Mouse (Mus musculus) liver, embryonic 11.5 days (tissue): ENCODE data around the gene Mgrn1. TPM values are rescaled to one million over a fixed set of nuclear protein-coding genes. Genes with fewer than 3 reads are reported as not detected.

Experiments
- ATAC-seq: fragments of 200-750 bp; cut with Nextera tagmentation; replicated peaks from 2 replicates; pipeline ENCODE4 v1.8.0; 2017; ENCODE audit warnings: moderate number of reproducible peaks, mild to moderate bottlenecking, moderate TSS enrichment, moderate library complexity; ENCODE audit not compliant: low FRiP score
- DNase-seq: peaks from one replicate; pipeline ENCODE4 v3.0.0-alpha.2; 2017; ENCODE audit warnings: low spot score
- H3K27ac ChIP-seq: fragments of 300-500 bp; sonication (generic); 2 replicates; pipeline ENCODE4 v1.5.1; 2014; ENCODE audit warnings: mild to moderate bottlenecking, low read depth, low read length, control low read depth
- H3K27me3 ChIP-seq: fragments of 300-500 bp; sonication (generic); replicated peaks from 2 replicates; pipeline ENCODE4 v1.6.1; 2014; ENCODE audit warnings: low read length, mixed read lengths; ENCODE audit not compliant: control insufficient read depth, insufficient read depth
- H3K36me3 ChIP-seq: fragments of 300-500 bp; sonication (generic); 2 replicates; pipeline ENCODE4 v1.6.1; 2014; ENCODE audit warnings: mild to moderate bottlenecking, low read length, moderate library complexity, mixed read lengths; ENCODE audit not compliant: control insufficient read depth, insufficient read depth
- H3K4me1 ChIP-seq: fragments of 300-500 bp; sonication (generic); replicated peaks from 2 replicates; pipeline ENCODE4 v1.6.1; 2014; ENCODE audit warnings: low read length, mixed read lengths; ENCODE audit not compliant: control insufficient read depth, insufficient read depth
- H3K4me2 ChIP-seq: fragments of 300-500 bp; sonication (generic); 2 replicates; pipeline ENCODE4 v1.6.1; 2014; ENCODE audit warnings: mild to moderate bottlenecking, control low read depth, moderate library complexity
- H3K4me3 ChIP-seq: fragments of 300-500 bp; sonication (generic); 2 replicates; pipeline ENCODE4 v1.5.1; 2014; ENCODE audit warnings: low read depth, low read length, control low read depth
- H3K9ac ChIP-seq: fragments of 300-500 bp; sonication (generic); 2 replicates; pipeline ENCODE4 v1.6.1; 2014; ENCODE audit warnings: low read depth, low read length, control low read depth
- H3K9me3 ChIP-seq: fragments of 300-500 bp; sonication (generic); 2 replicates; pipeline ENCODE4 v1.6.1; 2016; ENCODE audit warnings: low read length, inconsistent platforms, mixed read lengths; ENCODE audit not compliant: control insufficient read depth
- WGBS: fragments of 180-500 bp; shearing (Covaris S2); extraction: QIAGEN DNeasy Blood & Tissue Kit; methylation state at CpG from one replicate; pipeline ENCODE4 v1.1.7; 2014; 5-methylcytosine and 5-hydroxymethylcytosine counted together
- polyA plus RNA-seq: library from polyadenylated mRNA; unstranded; fragments of >200 nt; fragmentation: Nextera tagmentation; extraction: Ambion mirVana; gene quantifications from 2 replicates; pipeline ENCODE4 v1.2.1, GENCODE M21; 2014

Mgrn1 gene
- polyA plus RNA-seq, 1 experiment from 2014 or later, result 50.5 TPM

- peaks cover 41% of the 10 kb centered on the region for H3K36me3 ChIP-seq
- peaks cover 5% of the 10 kb centered on the region for H3K4me1 ChIP-seq
- H3K4me2 ChIP-seq, result no peak overlapping the region; the same call in 1 of the 2 replicates
- 88% methylated on average over 8 of the region's 8 CpGs for WGBS
- H3K4me3 ChIP-seq, result no peak overlapping the region
- H3K9me3 ChIP-seq, result no peaks in the 10 kb centered on the region
- H3K27me3 ChIP-seq, result no peaks in the 10 kb centered on the region
- H3K27ac ChIP-seq, result no peak overlapping the region
- no peak for ATAC-seq
- no peak for DNase-seq
- no peak overlapping the region for H3K9ac ChIP-seq
These were observed 51.5 kb downstream of the Mgrn1 start for GRCm38 (mm10) chr16:4937351-4938190.

- H3K4me2 ChIP-seq, result peak within 1 kb of the TSS; percentile 99
- peaks cover 5% of the 10 kb centered on the region for H3K4me1 ChIP-seq
- no peaks in the 10 kb centered on the region for H3K9me3 ChIP-seq
- peak within 1 kb of the TSS; percentile 73 for H3K27ac ChIP-seq
- DNase-seq, result no peak
- peak within 1 kb of the TSS; percentile 89 for H3K4me3 ChIP-seq
- WGBS, result 6% methylated on average over 2 of the region's 2 CpGs
- peak within 1 kb of the TSS; percentile 86 for H3K9ac ChIP-seq
- no peaks in the 10 kb centered on the region for H3K27me3 ChIP-seq
- peaks cover 47% of the 10 kb centered on the region for H3K36me3 ChIP-seq
- ATAC-seq, result no peak
These were observed 52.4 kb downstream of the Mgrn1 start, which contains the start of gene Nudt16l1 for GRCm38 (mm10) chr16:4938461-4938860. Gene Nudt16l1 (plus strand): TSS chr16:4938761.

- Histone ChIP-seq H3K36me3 (peaks cover 46% of the 10 kb centered on the region), H3K9ac (peak overlapping the region; percentile 86)
- WGBS, result under 1% methylated on average over 28 of the region's 28 CpGs
These were observed 52.9 kb downstream of the Mgrn1 start for GRCm38 (mm10) chr16:4938989-4939388.

GRCm38 (mm10) chr16:4939412-4939811 is 53.4 kb downstream of the Mgrn1 start:
- Histone ChIP-seq H3K9ac (peak overlapping the region; percentile 86), H3K4me2 (peak overlapping the region; percentile 99), H3K4me1 (peaks cover 5% of the 10 kb centered on the region), H3K27ac (peak overlapping the region; percentile 73), H3K4me3 (peak overlapping the region; percentile 89), H3K36me3 (peaks cover 45% of the 10 kb centered on the region), H3K9me3 (no peaks in the 10 kb centered on the region), H3K27me3 (no peaks in the 10 kb centered on the region)
- ATAC-seq, result peak; percentile 60
- 2% methylated on average over 16 of the region's 16 CpGs for WGBS
- peak; percentile 43 for DNase-seq

More at GRCm38 (mm10) chr16:4938989-4939388, 52.9 kb downstream of the Mgrn1 start:
- Histone ChIP-seq H3K27ac (peak overlapping the region; percentile 73), H3K27me3 (no peaks in the 10 kb centered on the region), H3K4me3 (peak overlapping the region; percentile 89), H3K4me2 (peak overlapping the region; percentile 99), H3K4me1 (peaks cover 5% of the 10 kb centered on the region), H3K9me3 (no peaks in the 10 kb centered on the region)
- peak; percentile 94 for ATAC-seq
- peak; percentile 92 for DNase-seq

GRCm38 (mm10) chr16:4940311-4940850 is 54.3 kb downstream of the Mgrn1 start:
- WGBS, result 90% methylated on average over 10 of the region's 10 CpGs
- no peaks in the 10 kb centered on the region for H3K9me3 ChIP-seq
- H3K4me1 ChIP-seq, result peaks cover 5% of the 10 kb centered on the region
- no peaks in the 10 kb centered on the region for H3K27me3 ChIP-seq
- H3K36me3 ChIP-seq, result peaks cover 47% of the 10 kb centered on the region
- no peak overlapping the region; the same call in 1 of the 2 replicates for H3K4me2 ChIP-seq
- no peak overlapping the region for H3K9ac ChIP-seq
- H3K4me3 ChIP-seq, result no peak overlapping the region
- ATAC-seq (no peak), DNase-seq (no peak)
- H3K27ac ChIP-seq, result no peak overlapping the region

- H3K9ac ChIP-seq, result no peak overlapping the region
- no peaks in the 10 kb centered on the region for H3K27me3 ChIP-seq
- no peak overlapping the region for H3K27ac ChIP-seq
- peaks cover 5% of the 10 kb centered on the region for H3K4me1 ChIP-seq
- H3K36me3 ChIP-seq, result peaks cover 45% of the 10 kb centered on the region
- DNase-seq (no peak), ATAC-seq (no peak)
- no peak overlapping the region for H3K4me3 ChIP-seq
- no peaks in the 10 kb centered on the region for H3K9me3 ChIP-seq
- no peak overlapping the region for H3K4me2 ChIP-seq
These were observed 55.0 kb downstream of the Mgrn1 start for GRCm38 (mm10) chr16:4941016-4941415.

- no peak overlapping the region for H3K4me3 ChIP-seq
- no peak for DNase-seq
- WGBS, result 89% methylated on average over 8 of the region's 8 CpGs
- peaks cover 7% of the 10 kb centered on the region for H3K4me1 ChIP-seq
- peaks cover 50% of the 10 kb centered on the region for H3K36me3 ChIP-seq
- H3K4me2 ChIP-seq, result no peak overlapping the region
- no peak overlapping the region for H3K27ac ChIP-seq
- no peaks in the 10 kb centered on the region for H3K27me3 ChIP-seq
- no peaks in the 10 kb centered on the region for H3K9me3 ChIP-seq
- ATAC-seq, result no peak
- no peak overlapping the region for H3K9ac ChIP-seq
These were observed 56.8 kb downstream of the Mgrn1 start for GRCm38 (mm10) chr16:4942868-4943267.

GRCm38 (mm10) chr16:4943431-4943830 is 57.4 kb downstream of the Mgrn1 start:
- H3K4me1 ChIP-seq, result peaks cover 7% of the 10 kb centered on the region
- ATAC-seq, result no peak
- H3K4me3 ChIP-seq, result no peak overlapping the region
- no peak overlapping the region for H3K4me2 ChIP-seq
- no peak for DNase-seq
- no peak overlapping the region for H3K9ac ChIP-seq
- no peak overlapping the region for H3K27ac ChIP-seq
- no peaks in the 10 kb centered on the region for H3K27me3 ChIP-seq
- H3K9me3 ChIP-seq, result no peaks in the 10 kb centered on the region
- 89% methylated on average over 3 of the region's 3 CpGs for WGBS
- H3K36me3 ChIP-seq, result peaks cover 55% of the 10 kb centered on the region
